Mouse (Mus musculus): ENCODE results near the gene Prl2c3.
"Not testable (repeated sequence)": the region's sequence is repeated elsewhere in the genome, so short reads cannot be mapped to it uniquely, and the experiment has no call there.

The Prl2c3 gene

DNA sequence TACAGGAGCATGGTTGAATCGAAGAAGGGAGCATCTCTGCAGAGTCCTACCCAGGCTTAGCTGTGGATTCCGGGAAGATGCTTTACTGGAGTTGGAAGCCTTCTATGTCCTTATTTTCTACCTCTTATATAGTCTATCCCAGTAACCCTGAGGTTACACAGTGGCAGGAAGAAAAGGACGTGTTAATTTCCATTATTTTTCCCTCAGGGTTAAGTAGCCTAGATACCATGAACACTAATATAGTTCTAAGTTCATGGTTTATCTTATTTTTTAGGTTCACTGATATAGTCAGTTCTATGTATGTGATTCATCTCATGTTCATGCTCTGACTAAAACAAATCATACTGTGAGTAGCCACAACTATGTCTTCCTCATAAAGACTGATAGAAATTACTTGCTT is at the start of gene Prl2c3:
Gene Prl2c3, minus strand, starts transcription at position 101 of the 400 bp plus-strand sequence.
- in situ Hi-C loops (cut with MboI), result not testable (repeated sequence)

DNA sequence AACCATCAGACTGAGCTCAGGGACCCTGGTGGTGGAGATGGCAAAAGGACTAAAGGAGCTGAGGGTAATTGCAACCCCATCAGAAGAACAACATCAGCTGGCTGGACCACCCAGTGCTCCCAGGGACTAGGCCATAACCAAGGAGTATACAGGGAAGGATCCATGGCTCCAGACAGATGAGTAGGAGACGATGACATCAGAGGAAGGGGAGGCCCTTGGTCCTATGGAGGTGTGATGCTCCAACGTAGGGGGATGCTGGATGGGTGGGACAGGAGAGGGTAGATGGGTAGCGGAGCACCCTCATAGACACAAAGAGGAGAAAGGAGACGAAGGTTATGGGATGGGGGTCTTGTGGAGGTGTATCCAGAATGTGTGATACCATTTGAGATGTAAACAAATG is 48.4 kb upstream of the Prl2c3 start:
- in situ Hi-C loops (cut with MboI), result not testable (repeated sequence)

DNA sequence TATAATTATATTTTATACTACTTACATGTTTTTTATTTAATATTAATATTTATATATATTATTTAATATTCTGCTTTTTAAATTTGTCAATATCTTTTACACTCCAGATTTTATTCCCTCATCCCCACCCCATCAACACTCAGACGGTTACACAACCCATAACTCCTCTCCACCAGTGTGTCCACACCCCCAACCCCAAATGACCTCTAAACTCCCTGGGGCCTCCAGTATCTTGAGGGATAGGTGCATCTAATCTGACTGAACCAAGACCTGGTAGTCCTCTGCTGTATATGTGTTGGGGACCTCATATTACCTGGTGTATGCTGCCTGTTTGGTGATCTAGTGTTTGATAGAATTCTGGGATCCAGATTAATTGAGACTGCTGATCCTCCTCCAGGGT is 44.8 kb upstream of the Prl2c3 start:
- in situ Hi-C loops (cut with MboI), result not testable (repeated sequence)

DNA sequence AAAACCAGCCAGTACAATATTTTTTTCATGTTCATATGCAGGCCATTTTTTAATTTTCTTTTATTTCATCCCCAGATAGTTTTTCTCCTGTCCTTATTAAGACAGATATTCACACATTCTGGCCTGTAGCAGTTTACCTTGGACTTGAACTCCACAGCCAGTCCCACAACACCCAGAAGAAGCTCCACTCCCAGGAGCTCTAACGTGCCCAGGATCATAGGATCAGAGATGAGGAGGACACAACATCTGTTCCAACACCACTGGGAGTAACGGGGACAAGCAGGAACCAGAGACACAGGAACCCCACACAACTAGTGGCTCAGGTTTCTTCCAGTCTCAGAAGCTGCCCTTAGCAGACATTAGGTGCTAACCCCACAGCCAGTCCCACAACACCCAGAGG is 37.7 kb upstream of the Prl2c3 start:
- in situ Hi-C loops (cut with MboI), result not testable (repeated sequence)

DNA sequence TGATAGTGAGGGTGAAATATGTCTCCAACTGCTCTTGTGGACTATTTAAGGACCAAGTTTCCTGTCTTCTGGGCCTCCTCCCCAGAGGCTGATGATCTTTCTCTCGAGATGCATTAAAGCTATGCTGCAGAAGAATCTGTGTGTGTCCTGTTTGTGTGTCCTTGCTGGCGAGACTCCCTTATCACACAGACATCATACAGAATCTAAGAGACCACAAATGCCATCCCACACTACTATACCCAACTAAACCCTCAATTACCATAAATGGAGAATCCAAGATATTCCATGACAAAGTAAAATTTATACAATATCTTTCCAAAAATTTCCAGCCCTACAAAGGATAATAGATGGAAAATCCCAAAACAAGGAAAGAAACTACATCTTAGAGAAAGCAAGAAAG is 31.9 kb upstream of the Prl2c3 start:
- in situ Hi-C loops (cut with MboI), result no loop called here

DNA sequence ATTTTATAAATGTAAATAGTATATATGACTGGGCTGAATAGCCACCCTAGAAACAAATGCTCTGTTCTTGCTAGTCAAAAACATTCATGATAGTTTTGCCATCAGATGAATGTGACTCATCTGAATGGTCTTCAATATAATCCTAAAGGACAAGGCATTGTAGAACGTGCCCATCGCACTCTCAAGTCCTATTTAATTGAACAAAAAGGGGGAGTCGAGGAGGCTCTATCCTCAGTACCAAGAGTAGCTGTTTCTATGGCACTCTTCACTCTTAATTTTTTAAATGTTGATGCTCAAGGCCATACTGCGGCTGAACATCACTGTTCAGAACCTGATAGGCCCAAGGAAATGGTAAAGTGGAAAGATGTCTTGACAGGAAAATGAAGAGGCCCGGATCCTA is 29.2 kb upstream of the Prl2c3 start:
- in situ Hi-C loops (cut with MboI), result no loop called here

DNA sequence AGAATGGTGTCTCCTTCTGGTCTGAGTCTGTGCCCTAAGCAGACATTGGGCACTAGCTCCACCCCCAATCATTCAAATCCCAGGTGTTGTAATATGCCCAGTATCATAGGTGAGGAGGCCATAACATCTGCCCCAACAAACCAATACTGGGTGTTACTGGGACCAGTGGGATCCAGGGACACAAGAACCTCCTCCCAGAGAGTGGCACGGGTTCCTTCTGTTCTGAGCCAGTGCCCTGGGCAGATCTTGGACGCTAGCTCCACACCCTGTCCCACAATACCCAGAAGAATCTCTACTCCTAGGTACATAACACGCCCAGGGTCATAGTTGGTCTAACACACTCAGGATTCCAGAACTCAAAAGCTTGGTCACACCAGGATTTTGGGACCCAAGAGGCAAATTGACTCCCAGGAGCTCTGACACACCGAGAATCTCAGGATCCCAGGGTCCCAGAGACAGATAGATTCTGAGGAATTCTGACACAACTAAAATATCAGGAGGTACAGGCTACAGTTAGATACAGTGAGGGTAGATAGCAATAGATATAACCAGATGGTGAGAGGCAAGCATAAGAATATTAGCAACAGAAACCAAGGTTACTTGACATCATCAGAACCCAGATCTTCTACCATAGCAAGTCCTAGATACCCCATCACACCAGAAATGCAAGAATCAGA is 24.8 kb upstream of the Prl2c3 start:
- in situ Hi-C loops (cut with MboI), result not testable (repeated sequence)

DNA sequence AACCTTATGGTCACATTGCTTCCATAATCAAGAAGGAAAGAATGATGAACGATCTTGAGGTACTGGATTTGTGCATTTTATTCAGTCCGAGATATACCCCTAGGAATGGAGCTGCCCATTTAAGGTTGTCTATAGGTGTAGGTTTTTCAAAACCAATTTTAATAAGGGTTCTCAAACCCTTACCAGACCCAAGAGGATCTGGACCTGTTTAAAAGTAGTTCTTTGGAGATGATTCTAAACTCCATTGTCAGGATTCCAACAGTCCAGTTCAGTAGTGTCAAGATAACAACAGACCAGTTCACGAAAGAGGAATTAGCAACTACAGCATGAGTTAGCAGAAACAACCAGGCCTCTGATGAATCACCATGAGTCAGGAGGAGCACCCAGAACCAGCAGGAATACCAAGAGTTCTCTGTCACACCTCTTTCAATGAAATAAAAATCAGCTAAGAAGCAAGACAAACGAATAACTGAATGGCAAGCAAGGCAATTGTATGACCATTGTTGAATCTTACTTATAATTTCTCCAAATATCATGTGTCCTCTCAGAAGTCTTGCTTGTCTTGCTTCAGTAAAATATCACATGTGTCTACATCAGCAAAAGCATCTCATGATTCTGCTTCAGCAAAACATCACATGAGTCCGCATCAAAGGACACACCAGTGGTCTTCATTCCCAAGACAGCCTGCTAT is 14.0 kb upstream of the Prl2c3 start:
- in situ Hi-C loops (cut with MboI), result not testable (repeated sequence)

DNA sequence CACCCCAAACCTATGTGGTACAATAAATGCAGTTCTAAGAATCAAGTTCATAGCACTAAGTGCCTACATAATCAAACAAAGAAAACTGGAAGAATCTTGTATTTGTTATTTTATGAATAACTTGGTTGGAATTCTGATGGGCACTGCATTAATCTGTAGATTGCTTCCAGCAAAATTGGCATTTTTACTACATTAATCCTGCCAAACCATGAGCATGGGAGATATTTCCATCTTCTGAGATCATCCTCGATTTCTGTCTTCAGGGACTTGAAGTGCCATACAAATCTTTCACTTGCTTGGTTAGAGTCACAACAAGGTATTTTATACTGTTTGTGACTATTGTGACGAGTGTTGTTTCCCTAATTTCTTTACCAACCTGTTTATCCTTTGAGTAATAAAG is 9.7 kb upstream of the Prl2c3 start:
- in situ Hi-C loops (cut with MboI), result no loop called here

DNA sequence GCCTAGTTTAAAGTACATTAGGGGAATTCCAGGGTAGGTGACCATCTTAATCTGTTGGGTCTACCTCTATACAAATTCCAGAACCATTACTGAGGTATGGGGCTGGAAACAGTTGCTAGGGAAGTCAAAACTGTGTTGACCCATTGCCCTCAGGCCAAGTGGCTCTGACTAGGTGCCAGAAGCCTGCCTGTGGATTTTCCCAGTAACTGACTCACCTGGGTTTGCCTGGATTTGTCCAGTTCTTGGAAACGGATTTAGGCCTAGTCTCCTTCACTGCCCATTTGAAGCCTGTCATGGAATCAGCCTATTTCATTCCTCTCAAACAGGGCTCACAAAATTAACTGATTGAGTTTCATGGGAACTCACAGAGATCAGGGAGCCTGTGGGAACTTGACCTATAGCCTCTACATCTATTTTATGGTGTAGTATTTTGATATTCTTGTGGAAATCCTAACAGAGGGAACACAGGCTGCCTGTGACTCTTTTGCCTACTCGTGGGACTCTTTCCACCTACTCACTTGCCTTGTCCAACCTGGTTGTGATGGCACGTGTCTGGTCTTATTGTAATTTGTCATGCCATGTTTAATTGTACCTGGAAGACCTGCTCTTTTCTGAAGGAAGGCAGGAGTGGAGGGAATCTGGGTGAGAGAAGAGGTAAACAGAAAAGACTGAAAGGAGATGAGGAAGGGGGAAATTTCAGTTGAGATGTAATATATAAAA is 9.1 kb upstream of the Prl2c3 start:
- in situ Hi-C loops (cut with MboI), result not testable (repeated sequence)

DNA sequence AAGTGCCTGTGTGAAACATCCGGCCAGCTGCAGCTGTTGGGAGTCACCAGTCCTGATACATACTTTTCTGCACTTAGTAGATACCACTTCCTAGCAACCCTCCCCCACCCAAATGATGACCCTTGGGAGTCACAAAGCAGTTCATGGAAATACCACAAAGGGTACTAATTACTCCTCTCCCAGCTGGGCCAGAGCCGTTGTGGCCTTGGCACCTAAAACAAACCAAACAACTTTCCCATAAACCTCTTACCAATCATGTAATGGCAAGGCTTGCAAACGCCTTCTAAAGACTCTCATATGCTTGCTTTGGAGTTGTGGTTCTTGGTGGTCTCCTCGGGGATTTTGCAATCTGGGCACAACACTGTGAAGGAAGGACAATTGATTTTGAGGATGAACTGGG is 6.6 kb upstream of the Prl2c3 start:
- in situ Hi-C loops (cut with MboI), result not testable (repeated sequence)

DNA sequence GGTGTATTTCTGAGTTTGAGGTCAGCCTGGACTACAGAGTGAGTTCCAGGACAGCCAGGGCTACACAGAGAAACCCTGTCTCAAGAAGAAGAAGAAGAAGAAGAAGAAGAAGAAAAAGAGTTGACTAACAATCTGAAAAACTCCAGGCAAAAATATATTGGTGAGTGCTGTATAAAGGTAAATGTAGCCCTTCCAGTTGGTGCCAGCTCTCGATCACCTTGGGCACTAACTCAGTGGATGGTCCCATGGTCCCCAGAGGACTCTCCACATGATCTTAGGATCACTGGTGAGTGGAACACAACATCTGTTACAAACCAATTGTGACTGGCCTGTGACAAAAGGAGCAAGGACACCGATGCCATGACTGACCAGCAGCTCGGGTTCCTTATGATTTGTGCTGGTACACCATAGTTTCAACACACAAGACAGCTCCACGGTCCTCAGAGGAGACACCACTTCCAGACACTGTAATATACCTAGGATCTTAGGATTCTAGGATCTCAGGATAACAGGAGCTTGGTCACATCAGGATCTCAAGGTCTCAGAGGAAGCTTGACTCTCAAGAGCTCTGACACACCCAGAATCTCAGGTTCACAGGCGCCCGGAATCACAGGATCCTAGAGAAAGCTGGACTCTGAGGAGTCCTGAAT is 30.3 kb downstream of the Prl2c3 start:
- in situ Hi-C loops (cut with MboI), result not testable (repeated sequence)
